Mouse (Mus musculus) hindbrain, embryonic 14.5 days (tissue): ENCODE measurements around the gene Fbrs. TPM values are rescaled to one million over a fixed set of nuclear protein-coding genes. Genes with fewer than 3 reads are reported as not detected.

ENCODE experiments used
- ATAC-seq: fragments of 200-750 bp; cut with Nextera tagmentation; 2 replicates; pipeline ENCODE4 v1.8.0; 2017; ENCODE audit warnings: moderate number of reproducible peaks, mild to moderate bottlenecking, moderate TSS enrichment, moderate library complexity; ENCODE audit not compliant: low FRiP score
- DNase-seq: peaks from one replicate; pipeline ENCODE4 v3.0.0-alpha.2; 2015; ENCODE audit warnings: low spot score
- H3K27ac ChIP-seq: fragments of 300-500 bp; sonication (generic); 2 replicates; pipeline ENCODE4 v1.5.1; 2014; ENCODE audit warnings: mild to moderate bottlenecking, moderate library complexity
- H3K27me3 ChIP-seq: fragments of 300-500 bp; sonication (generic); 2 replicates; pipeline ENCODE4 v1.6.1; 2014; ENCODE audit warnings: mild to moderate bottlenecking, low read length, mixed read lengths; ENCODE audit not compliant: control insufficient read depth, insufficient read depth
- H3K36me3 ChIP-seq: fragments of 300-500 bp; sonication (generic); replicated peaks from 2 replicates; pipeline ENCODE4 v1.6.1; 2014; ENCODE audit not compliant: control insufficient read depth, insufficient read depth
- H3K4me1 ChIP-seq: fragments of 300-500 bp; sonication (generic); replicated peaks from 2 replicates; pipeline ENCODE4 v1.6.1; 2014; ENCODE audit warnings: antibody characterized with exemption, low read length, mixed read lengths; ENCODE audit not compliant: control insufficient read depth, insufficient read depth
- H3K4me2 ChIP-seq: fragments of 300-500 bp; sonication (generic); replicated peaks from 2 replicates; pipeline ENCODE4 v1.6.1; 2014; ENCODE audit warnings: mild to moderate bottlenecking, moderate library complexity
- H3K4me3 ChIP-seq: fragments of 300-500 bp; sonication (generic); replicated peaks from 2 replicates; pipeline ENCODE4 v1.5.1; 2014; ENCODE audit warnings: mild to moderate bottlenecking, low read length
- H3K9ac ChIP-seq: fragments of 300-500 bp; sonication (generic); 2 replicates; pipeline ENCODE4 v1.6.1; 2014
- H3K9me3 ChIP-seq: fragments of 300-500 bp; sonication (generic); 2 replicates; pipeline ENCODE4 v1.6.1; 2016; ENCODE audit warnings: low read length; ENCODE audit not compliant: control insufficient read depth
- WGBS: fragments of 180-500 bp; shearing (Covaris S2); extraction: QIAGEN DNeasy Blood & Tissue Kit; methylation state at CpG from one replicate; pipeline ENCODE4 v1.1.7; 2014; 5-methylcytosine and 5-hydroxymethylcytosine counted together
- polyA plus RNA-seq: library from polyadenylated mRNA; unstranded; fragments of >200 nt; fragmentation: Nextera tagmentation; extraction: Ambion mirVana; gene quantifications from 2 replicates; pipeline ENCODE4 v1.2.1, GENCODE M21; 2014

Fbrs gene
- polyA plus RNA-seq, 1 experiment from 2014 or later: 13.6 TPM

- H3K27ac ChIP-seq: no peak overlapping the region
These were observed 4.5 kb upstream of the Fbrs start for GRCm38 (mm10) chr7:127474378-127475070.

GRCm38 (mm10) chr7:127475186-127475740, 3.7 kb upstream of the Fbrs start:
- DNase-seq: no peak
- 92% methylated on average over 11 of the region's 11 CpGs for WGBS
- no peak overlapping the region for H3K4me2 ChIP-seq
- H3K9ac ChIP-seq: no peak overlapping the region
- H3K4me1 ChIP-seq: peaks cover 23% of the 10 kb centered on the region
- ATAC-seq: no peak
- H3K36me3 ChIP-seq: peaks cover 45% of the 10 kb centered on the region
- H3K27ac ChIP-seq: no peak overlapping the region
- no peaks in the 10 kb centered on the region for H3K27me3 ChIP-seq
- H3K4me3 ChIP-seq: no peak overlapping the region
- H3K9me3 ChIP-seq: no peaks in the 10 kb centered on the region

More at GRCm38 (mm10) chr7:127474378-127475070, 4.5 kb upstream of the Fbrs start:
- ATAC-seq: no peak
- Histone ChIP-seq H3K4me3 (no peak overlapping the region), H3K4me2 (no peak overlapping the region), H3K4me1 (peaks cover 16% of the 10 kb centered on the region), H3K9me3 (no peaks in the 10 kb centered on the region), H3K27me3 (no peaks in the 10 kb centered on the region), H3K36me3 (peaks cover 41% of the 10 kb centered on the region), H3K9ac (no peak overlapping the region)
- 85% methylated on average over 6 of the region's 6 CpGs for WGBS
- DNase-seq: no peak

- ATAC-seq (no peak), DNase-seq (no peak)
- WGBS: 98% methylated on average over 11 of the region's 11 CpGs
- Histone ChIP-seq H3K9ac (no peak overlapping the region; the same call in 1 of the 2 replicates), H3K4me3 (no peak overlapping the region), H3K4me2 (no peak overlapping the region), H3K27ac (no peak overlapping the region; the same call in 1 of the 2 replicates), H3K36me3 (peaks cover 51% of the 10 kb centered on the region), H3K4me1 (peaks cover 34% of the 10 kb centered on the region), H3K27me3 (no peaks in the 10 kb centered on the region), H3K9me3 (no peaks in the 10 kb centered on the region)
These were observed 2.7 kb upstream of the Fbrs start for GRCm38 (mm10) chr7:127476336-127476735.

- Histone ChIP-seq H3K9ac (peak overlapping the region; percentile 93), H3K4me2 (peak overlapping the region; percentile 99), H3K4me1 (peaks cover 35% of the 10 kb centered on the region), H3K27me3 (no peaks in the 10 kb centered on the region), H3K27ac (peak overlapping the region; percentile 88), H3K4me3 (peak overlapping the region; percentile 84; the same call in 1 of the 2 replicates), H3K36me3 (peaks cover 56% of the 10 kb centered on the region), H3K9me3 (no peaks in the 10 kb centered on the region)
- 86% methylated on average over 4 of the region's 4 CpGs for WGBS
- no peak for DNase-seq
- no peak for ATAC-seq
These were observed 2.1 kb upstream of the Fbrs start for GRCm38 (mm10) chr7:127476855-127477254.

GRCm38 (mm10) chr7:127477687-127478634, 1.0 kb upstream of the Fbrs start:
- Histone ChIP-seq H3K4me3 (peak overlapping the region; percentile 84), H3K36me3 (peaks cover 67% of the 10 kb centered on the region)
- WGBS: under 1% methylated on average over 50 of the region's 50 CpGs

GRCm38 (mm10) chr7:127479318-127480225, 573 bp downstream of the Fbrs start:
- Histone ChIP-seq H3K27me3 (no peaks in the 10 kb centered on the region), H3K27ac (peak overlapping the region; percentile 88), H3K36me3 (peaks cover 67% of the 10 kb centered on the region), H3K4me2 (peak overlapping the region; percentile 99), H3K9me3 (no peaks in the 10 kb centered on the region), H3K4me3 (peak overlapping the region; percentile 84), H3K4me1 (peaks cover 26% of the 10 kb centered on the region), H3K9ac (peak overlapping the region; percentile 93)
- 5% methylated on average over 46 of the region's 48 CpGs for WGBS
- ATAC-seq (no peak), DNase-seq (no peak)

More at GRCm38 (mm10) chr7:127477687-127478634, 1.0 kb upstream of the Fbrs start:
- DNase-seq (peak; percentile 99), ATAC-seq (peak; percentile 93)
- Histone ChIP-seq H3K9ac (peak overlapping the region; percentile 93), H3K9me3 (no peaks in the 10 kb centered on the region), H3K4me2 (peak overlapping the region; percentile 99), H3K27me3 (no peaks in the 10 kb centered on the region), H3K4me1 (peaks cover 26% of the 10 kb centered on the region), H3K27ac (peak overlapping the region; percentile 88)

- no peak for ATAC-seq
These were observed 1.3 kb downstream of the Fbrs start for GRCm38 (mm10) chr7:127480321-127480720.

GRCm38 (mm10) chr7:127485416-127485815, 6.4 kb downstream of the Fbrs start:
- Histone ChIP-seq H3K36me3 (peaks cover 93% of the 10 kb centered on the region), H3K4me2 (no peak overlapping the region), H3K4me1 (peaks cover 11% of the 10 kb centered on the region), H3K27me3 (no peaks in the 10 kb centered on the region), H3K9ac (no peak overlapping the region), H3K9me3 (no peaks in the 10 kb centered on the region), H3K4me3 (no peak overlapping the region), H3K27ac (no peak overlapping the region)
- no peak for ATAC-seq
- DNase-seq: no peak
- 82% methylated on average over 5 of the region's 5 CpGs for WGBS

More at GRCm38 (mm10) chr7:127480321-127480720, 1.3 kb downstream of the Fbrs start:
- WGBS: 76% methylated on average over 2 of the region's 2 CpGs
- peak overlapping the region; percentile 99 for H3K4me2 ChIP-seq
- peak overlapping the region; percentile 93 for H3K9ac ChIP-seq
- H3K4me3 ChIP-seq: peak overlapping the region; percentile 84
- no peaks in the 10 kb centered on the region for H3K27me3 ChIP-seq
- H3K9me3 ChIP-seq: no peaks in the 10 kb centered on the region
- peaks cover 67% of the 10 kb centered on the region for H3K36me3 ChIP-seq
- H3K4me1 ChIP-seq: peaks cover 26% of the 10 kb centered on the region
- no peak for DNase-seq
- H3K27ac ChIP-seq: no peak overlapping the region
